Mouse (Mus musculus) forebrain, embryonic 16.5 days (tissue): ENCODE data around the gene Caskin2. TPM values are rescaled to one million over a fixed set of nuclear protein-coding genes. Genes with fewer than 3 reads are reported as not detected.

Source experiments
- ATAC-seq: fragments of 200-750 bp; cut with Nextera tagmentation; 2 replicates; pipeline ENCODE4 v1.8.0; 2017; ENCODE audit warnings: mild to moderate bottlenecking, moderate library complexity
- H3K27ac ChIP-seq: fragments of 300-500 bp; sonication (generic); 2 replicates; pipeline ENCODE4 v1.5.1; 2014; ENCODE audit warnings: low read length, control low read depth
- H3K27me3 ChIP-seq: fragments of 300-500 bp; sonication (generic); replicated peaks from 2 replicates; pipeline ENCODE4 v1.6.1; 2014; ENCODE audit warnings: low read length; ENCODE audit not compliant: control insufficient read depth, insufficient read depth
- H3K36me3 ChIP-seq: fragments of 300-500 bp; sonication (generic); 2 replicates; pipeline ENCODE4 v1.6.1; 2014; ENCODE audit not compliant: control insufficient read depth, insufficient read depth
- H3K4me1 ChIP-seq: fragments of 300-500 bp; sonication (generic); replicated peaks from 2 replicates; pipeline ENCODE4 v1.6.1; 2014; ENCODE audit warnings: low read length; ENCODE audit not compliant: control insufficient read depth, insufficient read depth
- H3K4me2 ChIP-seq: fragments of 300-500 bp; sonication (generic); 2 replicates; pipeline ENCODE4 v1.6.1; 2014; ENCODE audit warnings: mild to moderate bottlenecking, low read length, control low read depth
- H3K4me3 ChIP-seq: fragments of 300-500 bp; sonication (generic); replicated peaks from 2 replicates; pipeline ENCODE4 v1.5.1; 2014; ENCODE audit warnings: mild to moderate bottlenecking, low read length, control low read depth
- H3K9ac ChIP-seq: fragments of 300-500 bp; sonication (generic); replicated peaks from 2 replicates; pipeline ENCODE4 v1.6.1; 2014; ENCODE audit warnings: low read depth, low read length, control low read depth
- H3K9me3 ChIP-seq: fragments of 300-500 bp; sonication (generic); 2 replicates; pipeline ENCODE4 v1.6.1; 2016; ENCODE audit warnings: low read length; ENCODE audit not compliant: control insufficient read depth
- WGBS: fragments of 180-500 bp; shearing (Covaris S2); extraction: QIAGEN DNeasy Blood & Tissue Kit; methylation state at CpG from one replicate; pipeline ENCODE4 v1.1.7; 2014; 5-methylcytosine and 5-hydroxymethylcytosine counted together
- polyA plus RNA-seq: library from polyadenylated mRNA; unstranded; fragments of >200 nt; fragmentation: Nextera tagmentation; extraction: Ambion mirVana; gene quantifications from 2 replicates; pipeline ENCODE4 v1.2.1, GENCODE M21; 2015

Gene Caskin2
- polyA plus RNA-seq, 1 experiment from 2014 or later: 11.2 TPM

DNA sequence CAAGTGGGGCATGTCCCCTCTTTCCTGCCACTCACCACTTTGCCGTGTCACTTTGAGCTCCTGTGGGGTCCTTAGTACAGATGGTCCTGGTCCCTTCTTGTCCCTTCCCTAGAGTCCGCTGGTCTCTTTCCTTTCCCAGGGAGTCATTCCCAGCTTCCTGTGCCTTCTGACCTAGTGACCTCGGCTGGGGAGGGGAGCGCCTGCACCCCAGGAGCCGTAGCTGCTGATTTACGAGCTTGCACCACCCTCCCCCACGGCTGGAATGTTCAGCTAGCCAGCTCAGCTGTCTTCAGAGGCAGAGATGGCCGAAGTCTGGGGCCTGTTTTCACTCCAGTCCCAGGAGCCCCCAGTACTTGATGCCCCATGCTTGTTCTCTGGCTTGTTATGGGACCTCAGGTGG is 19.1 kb upstream of the Caskin2 start:
- peaks cover 11% of the 10 kb centered on the region for H3K27me3 ChIP-seq
- ATAC-seq: no peak
- H3K9me3 ChIP-seq: no peaks in the 10 kb centered on the region
- H3K4me2 ChIP-seq: no peak overlapping the region
- no peak overlapping the region for H3K4me3 ChIP-seq
- no peaks in the 10 kb centered on the region for H3K36me3 ChIP-seq
- no peaks in the 10 kb centered on the region for H3K4me1 ChIP-seq
- no peak overlapping the region for H3K9ac ChIP-seq
- no peak overlapping the region for H3K27ac ChIP-seq
- 20% methylated on average over 8 of the region's 8 CpGs for WGBS

DNA sequence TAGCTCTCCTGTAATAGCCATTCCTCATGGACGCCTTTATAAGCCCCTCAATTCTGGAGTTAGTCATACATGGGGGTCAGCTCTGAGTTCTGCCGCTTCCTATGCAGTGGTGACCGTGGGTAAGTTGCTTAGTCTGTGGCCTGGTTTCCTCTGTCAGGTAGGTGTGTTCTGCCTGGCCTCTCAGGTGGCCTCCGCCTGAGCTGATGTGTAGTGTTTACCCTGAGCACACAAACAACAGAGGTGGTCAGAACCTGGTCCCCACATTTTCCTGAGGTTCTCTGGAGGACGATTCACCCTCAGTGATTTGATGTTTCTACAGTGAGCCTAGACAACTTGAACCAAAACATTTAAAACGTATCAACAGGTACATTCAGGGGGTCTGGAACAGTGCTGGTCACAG is 18.6 kb upstream of the Caskin2 start:
- Histone ChIP-seq H3K27me3 (peaks cover 11% of the 10 kb centered on the region), H3K9me3 (no peaks in the 10 kb centered on the region), H3K9ac (no peak overlapping the region), H3K4me2 (no peak overlapping the region), H3K4me3 (no peak overlapping the region), H3K27ac (no peak overlapping the region), H3K36me3 (no peaks in the 10 kb centered on the region), H3K4me1 (no peaks in the 10 kb centered on the region)
- no peak for ATAC-seq
- WGBS: 73% methylated on average over 6 of the region's 6 CpGs

DNA sequence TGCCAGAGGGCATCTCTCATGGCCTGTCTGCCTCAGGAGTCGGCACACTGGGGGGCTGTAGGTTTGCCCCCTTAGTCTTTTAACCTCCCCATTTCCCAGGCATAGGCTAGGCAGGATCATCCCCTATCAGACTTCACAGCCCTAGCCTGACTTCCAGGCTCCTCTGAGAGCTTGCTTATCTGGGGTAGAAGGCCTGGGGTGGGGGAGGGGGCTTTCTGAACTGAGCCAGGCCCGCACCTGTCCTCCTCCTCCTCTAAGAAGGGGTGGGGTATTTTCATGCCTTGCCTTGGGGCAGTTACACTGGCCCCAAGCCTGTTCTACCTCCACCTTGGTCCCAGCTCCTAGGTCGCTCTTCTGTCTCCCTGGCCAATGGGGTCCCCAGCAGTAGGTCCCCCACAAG is 18.1 kb upstream of the Caskin2 start:
- no peak overlapping the region for H3K4me2 ChIP-seq
- 69% methylated on average over 3 of the region's 3 CpGs for WGBS
- H3K4me3 ChIP-seq: no peak overlapping the region
- peaks cover 16% of the 10 kb centered on the region for H3K27me3 ChIP-seq
- no peaks in the 10 kb centered on the region for H3K9me3 ChIP-seq
- no peak overlapping the region for H3K9ac ChIP-seq
- H3K27ac ChIP-seq: no peak overlapping the region
- no peak for ATAC-seq
- H3K4me1 ChIP-seq: no peaks in the 10 kb centered on the region
- no peaks in the 10 kb centered on the region for H3K36me3 ChIP-seq

DNA sequence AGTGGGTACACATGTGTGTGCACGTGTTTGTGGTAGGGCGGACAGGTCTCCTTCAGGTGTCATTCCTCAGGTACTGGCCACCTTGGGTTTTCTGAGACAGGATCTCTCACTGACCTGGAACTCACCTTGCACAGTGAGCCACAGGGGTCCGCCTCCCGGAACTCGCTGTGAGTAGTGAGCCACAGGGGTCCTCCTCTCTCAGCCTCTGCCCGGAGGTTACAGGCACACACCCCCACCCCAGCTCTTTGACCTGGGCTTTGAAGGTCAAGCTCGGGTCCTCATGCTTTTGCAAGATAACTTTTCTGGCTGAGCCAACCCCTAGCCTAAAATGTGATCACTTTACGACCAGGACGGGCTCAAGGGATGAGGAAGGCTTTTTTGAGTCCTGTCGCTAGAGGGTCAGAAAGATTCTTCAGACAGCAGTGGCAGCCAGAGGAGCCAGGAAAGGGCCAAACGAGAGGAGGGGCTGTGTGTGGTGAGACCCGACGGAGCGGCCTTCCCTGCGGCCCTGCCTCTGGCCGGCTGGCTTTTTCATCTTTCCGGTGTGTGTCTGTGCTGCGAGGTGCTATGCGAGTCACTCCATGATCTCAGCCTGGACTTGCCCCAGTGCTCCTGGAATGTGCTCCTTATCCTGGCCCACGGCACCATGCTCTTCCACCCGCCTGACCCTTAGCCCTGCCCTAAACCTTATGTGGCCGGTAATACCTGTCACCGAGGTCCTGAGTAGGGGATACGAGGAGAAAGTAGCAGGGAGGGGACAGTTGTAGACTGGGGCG is 17.3 kb upstream of the Caskin2 start:
- Histone ChIP-seq H3K9me3 (no peaks in the 10 kb centered on the region), H3K4me2 (no peak overlapping the region), H3K27ac (no peak overlapping the region), H3K27me3 (peaks cover 22% of the 10 kb centered on the region), H3K9ac (no peak overlapping the region), H3K4me1 (no peaks in the 10 kb centered on the region), H3K4me3 (no peak overlapping the region), H3K36me3 (no peaks in the 10 kb centered on the region)
- 29% methylated on average over 25 of the region's 25 CpGs for WGBS
- no peak for ATAC-seq

DNA sequence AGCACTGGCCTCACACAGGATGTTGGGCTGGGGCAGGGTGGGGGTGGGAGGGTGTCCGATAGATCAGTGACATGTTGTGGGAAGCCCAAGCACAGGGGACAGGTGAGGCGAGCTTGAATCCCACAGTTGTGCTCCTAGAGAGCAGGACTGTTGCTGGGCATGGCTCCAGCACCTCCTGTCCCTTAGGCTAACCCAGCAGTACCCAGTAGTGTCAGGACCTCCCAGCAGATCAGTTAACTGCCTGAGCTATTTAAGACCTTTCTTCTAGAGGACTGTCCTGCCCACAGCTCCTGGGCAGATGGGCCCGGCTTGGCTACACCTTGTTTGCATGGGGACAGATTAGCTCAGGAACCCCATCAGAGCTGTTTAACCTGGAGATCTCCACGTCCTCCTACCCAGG is 15.6 kb upstream of the Caskin2 start:
- no peak for ATAC-seq

DNA sequence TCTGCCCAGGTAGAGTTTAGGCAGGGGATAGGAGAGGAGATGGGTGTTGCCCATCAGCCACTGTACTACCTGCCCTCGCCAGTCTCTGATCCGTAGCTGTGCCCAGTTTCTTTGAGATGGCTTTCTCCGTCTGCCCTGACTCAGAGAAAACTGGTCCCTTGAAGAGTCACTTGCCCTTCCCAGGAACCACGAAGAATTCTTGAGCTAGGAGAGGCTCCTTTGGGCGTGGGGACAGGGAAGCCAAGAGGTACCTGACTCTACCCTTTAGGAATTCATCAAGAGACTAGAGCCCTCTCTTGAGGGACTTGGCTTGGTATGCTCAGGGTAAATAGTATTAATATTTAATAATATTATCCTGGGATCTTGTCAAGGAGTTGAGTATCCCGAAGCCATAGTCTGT is 14.2 kb upstream of the Caskin2 start:
- peaks cover 1% of the 10 kb centered on the region; the same call in 1 of the 2 replicates for H3K36me3 ChIP-seq
- no peak overlapping the region for H3K9ac ChIP-seq
- H3K9me3 ChIP-seq: no peaks in the 10 kb centered on the region
- H3K4me1 ChIP-seq: peaks cover 14% of the 10 kb centered on the region
- peaks cover 42% of the 10 kb centered on the region for H3K27me3 ChIP-seq
- ATAC-seq: no peak
- H3K4me2 ChIP-seq: no peak overlapping the region
- H3K4me3 ChIP-seq: no peak overlapping the region
- WGBS: 82% methylated on average over 6 of the region's 6 CpGs
- H3K27ac ChIP-seq: no peak overlapping the region

More for the DNA sequence above, 15.6 kb upstream of the Caskin2 start:
- Histone ChIP-seq H3K36me3 (no peaks in the 10 kb centered on the region), H3K4me1 (peaks cover 7% of the 10 kb centered on the region), H3K9ac (no peak overlapping the region), H3K27ac (no peak overlapping the region), H3K4me2 (no peak overlapping the region), H3K27me3 (peaks cover 39% of the 10 kb centered on the region), H3K4me3 (no peak overlapping the region), H3K9me3 (no peaks in the 10 kb centered on the region)
- 69% methylated on average over 4 of the region's 4 CpGs for WGBS

DNA sequence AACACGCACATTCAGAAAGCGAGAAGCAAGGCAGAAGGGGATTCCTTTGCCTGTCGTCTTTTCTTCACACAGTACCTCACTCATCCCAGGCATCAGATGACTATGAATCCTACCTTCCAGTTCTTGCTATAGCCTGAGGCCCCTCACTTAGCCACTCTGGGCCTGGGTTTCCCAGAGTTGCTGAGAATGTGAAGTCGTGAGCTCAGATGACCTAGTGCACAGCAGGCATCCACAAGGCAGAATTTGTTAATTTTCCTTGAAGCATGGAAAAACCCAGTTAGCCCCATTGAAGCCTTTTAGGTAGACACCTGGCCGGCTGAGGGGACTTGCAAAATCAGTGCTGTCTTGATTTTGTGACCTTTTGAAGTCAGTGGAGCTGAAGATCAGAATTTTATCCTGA is 13.0 kb upstream of the Caskin2 start:
- Histone ChIP-seq H3K9ac (no peak overlapping the region), H3K27ac (no peak overlapping the region), H3K4me1 (peaks cover 14% of the 10 kb centered on the region), H3K4me2 (no peak overlapping the region), H3K36me3 (peaks cover 5% of the 10 kb centered on the region; the same call in 1 of the 2 replicates), H3K27me3 (peaks cover 42% of the 10 kb centered on the region), H3K9me3 (no peaks in the 10 kb centered on the region), H3K4me3 (no peak overlapping the region)
- WGBS: 47% methylated on average over 5 of the region's 5 CpGs
- no peak for ATAC-seq

DNA sequence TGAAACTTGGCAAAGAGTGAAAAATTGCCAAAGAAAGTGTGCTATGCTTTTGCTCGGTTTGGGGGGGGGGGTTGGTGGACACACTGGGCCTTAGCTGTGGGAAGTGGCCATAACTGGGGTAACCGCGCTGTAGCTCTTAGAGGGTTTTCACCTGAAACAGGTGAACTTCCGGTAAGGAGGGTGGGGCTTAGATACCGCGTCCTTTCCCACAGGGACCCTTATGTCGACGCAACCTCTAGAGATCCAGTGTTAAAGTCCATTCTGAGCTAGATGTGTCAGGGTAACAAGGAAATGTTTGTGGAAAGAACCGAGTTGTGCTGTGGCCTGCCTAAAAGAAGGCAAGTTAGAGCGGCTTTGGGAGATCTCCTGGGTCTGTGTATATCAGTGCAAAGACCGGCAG is 11.4 kb upstream of the Caskin2 start:
- peaks cover 34% of the 10 kb centered on the region for H3K27me3 ChIP-seq
- H3K36me3 ChIP-seq: peaks cover 11% of the 10 kb centered on the region
- no peak overlapping the region for H3K4me3 ChIP-seq
- no peak overlapping the region for H3K27ac ChIP-seq
- peaks cover 14% of the 10 kb centered on the region for H3K4me1 ChIP-seq
- ATAC-seq: no peak
- peak overlapping the region; percentile 97 for H3K4me2 ChIP-seq
- WGBS: 16% methylated on average over 11 of the region's 11 CpGs
- no peak overlapping the region for H3K9ac ChIP-seq
- no peaks in the 10 kb centered on the region for H3K9me3 ChIP-seq

DNA sequence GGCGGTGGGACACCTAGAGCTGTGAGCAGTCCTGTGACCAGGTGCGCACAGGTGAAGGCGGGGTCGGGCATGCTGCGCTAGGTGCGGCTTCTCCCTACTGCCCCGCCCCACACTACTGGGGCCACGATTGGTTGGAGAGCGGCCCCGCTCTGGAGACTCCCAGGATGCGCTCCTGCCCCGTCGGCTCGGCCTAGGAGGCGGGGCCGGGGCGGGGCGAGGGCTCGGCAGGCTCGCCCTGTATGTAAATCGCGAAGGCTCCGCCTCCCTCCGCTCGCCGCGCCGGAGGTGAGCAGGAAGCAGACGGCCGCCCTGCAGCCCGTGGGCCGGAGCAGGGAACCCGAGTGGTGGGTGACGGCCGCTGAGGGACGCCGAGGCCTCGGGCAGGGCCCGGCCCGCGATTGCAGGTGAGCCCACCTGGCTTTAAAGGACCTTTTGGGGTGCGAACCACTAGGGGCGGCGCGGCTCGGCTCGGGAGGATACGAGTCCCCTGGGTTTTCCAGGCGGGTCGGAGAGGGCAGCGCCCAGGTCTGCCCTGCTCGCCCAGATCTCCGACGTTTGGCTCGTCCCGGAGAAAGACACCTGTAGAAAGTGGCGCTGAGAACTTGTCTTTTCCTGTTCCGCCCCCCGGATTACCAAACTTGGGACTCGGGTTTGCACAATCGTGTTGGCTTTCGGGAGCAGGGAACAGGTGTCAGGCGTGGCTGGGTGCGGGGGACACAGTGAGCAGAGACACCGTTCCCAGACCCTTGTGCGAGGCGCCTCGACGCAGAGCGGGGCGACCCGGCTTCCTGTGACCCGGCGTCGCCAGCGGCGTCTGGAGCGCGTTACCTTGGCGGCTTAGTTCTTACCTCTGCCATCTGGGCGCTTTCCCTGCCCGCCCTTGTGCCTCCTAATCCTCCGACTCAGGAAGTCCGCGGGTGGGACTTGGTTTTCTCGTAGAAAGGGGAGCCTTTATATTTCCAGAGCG is 10.6 kb upstream of the Caskin2 start, which contains the start of gene Llgl2:
Llgl2 (plus strand) TSS at position 276 of the 967 bp plus-strand sequence.
- Histone ChIP-seq H3K9ac (peak within 1 kb of the TSS; percentile 64), H3K36me3 (peaks cover 11% of the 10 kb centered on the region), H3K9me3 (no peaks in the 10 kb centered on the region), H3K27ac (no peak within 1 kb of the TSS), H3K27me3 (peaks cover 31% of the 10 kb centered on the region), H3K4me1 (peaks cover 14% of the 10 kb centered on the region), H3K4me3 (peak within 1 kb of the TSS; percentile 60), H3K4me2 (peak within 1 kb of the TSS; percentile 97)
- peak; percentile 95 for ATAC-seq
- under 1% methylated on average over 85 of the region's 87 CpGs for WGBS
